Mouse (Mus musculus): ENCODE measurements around the gene Sh3bp1. TPM values are rescaled to one million over a fixed set of nuclear protein-coding genes. Genes with fewer than 3 reads are reported as not detected.

The Sh3bp1 gene
- total RNA-seq, 2 experiments from 2014 or later, result 25.3 to 26.0 TPM

DNA sequence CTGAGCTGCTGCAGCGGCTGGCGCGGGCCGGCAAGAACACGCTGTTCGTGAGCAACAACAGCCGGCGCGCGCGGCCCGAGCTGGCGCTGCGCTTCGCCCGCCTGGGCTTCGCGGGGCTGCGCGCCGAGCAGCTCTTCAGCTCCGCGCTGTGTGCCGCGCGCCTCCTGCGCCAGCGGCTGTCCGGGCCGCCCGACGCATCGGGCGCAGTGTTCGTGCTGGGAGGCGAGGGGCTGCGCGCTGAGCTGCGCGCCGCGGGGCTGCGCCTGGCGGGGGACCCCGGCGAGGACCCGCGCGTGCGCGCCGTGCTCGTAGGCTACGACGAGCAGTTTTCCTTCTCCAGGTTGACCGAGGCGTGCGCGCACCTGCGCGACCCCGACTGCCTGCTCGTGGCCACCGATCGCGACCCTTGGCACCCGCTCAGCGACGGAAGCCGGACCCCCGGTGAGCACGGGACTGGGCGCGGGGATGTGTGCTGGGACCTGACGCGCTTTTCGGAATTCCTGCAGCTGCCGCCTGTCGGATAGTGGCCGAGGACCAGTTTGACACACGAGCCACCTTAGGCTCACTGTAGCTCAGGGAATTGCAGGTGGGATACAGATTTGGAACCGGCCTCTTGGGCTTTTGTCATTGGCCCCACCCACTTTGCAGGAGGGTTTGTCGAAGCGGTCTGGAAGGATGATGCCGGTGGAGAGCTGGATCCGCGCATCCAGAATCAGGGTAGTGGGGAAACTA, 14.7 kb downstream of the Sh3bp1 start:
- no peak for DNase-seq (ENCODE audit: low spot score in 2 of 2)

DNA sequence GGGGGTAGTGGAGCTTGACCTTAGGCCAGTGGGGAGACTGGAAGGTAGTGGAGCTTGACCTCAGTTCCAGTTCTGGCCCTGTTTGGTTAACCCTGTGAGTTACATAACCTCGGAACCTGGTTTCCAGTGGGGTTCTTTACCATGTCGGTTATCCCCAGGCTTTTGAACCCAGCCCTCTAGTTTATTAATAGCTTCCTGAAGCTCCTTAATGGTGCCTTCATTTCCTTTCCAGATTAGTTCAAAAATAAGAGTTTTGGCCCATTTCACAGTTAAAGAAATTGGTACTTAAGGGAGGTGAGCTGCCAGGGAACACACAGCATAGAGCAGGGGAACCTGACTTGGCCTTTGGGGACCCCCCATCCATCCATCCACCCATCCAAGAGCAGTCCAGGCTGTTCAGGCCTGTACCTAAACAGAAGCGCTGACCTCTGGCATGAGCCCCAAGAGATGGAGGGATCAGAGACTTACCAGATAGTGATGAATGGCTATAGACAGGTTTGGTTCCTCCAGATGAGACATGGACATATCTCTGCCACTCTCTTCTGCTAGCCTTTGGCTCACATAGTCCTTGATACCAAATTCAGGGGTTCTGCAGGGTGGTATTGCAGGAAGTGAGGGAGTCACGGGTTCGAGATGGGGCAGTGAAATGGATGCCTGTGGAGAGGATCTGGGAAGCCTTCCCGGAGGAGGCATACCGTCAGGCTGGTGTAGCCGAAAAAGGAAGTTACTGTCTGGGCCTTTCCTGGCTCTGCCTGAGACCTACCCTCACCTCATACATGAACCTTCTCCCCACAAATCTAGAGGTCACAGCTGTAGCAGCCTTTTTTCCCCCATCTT, 15.5 kb downstream of the Sh3bp1 start:
- DNase-seq (ENCODE audit: low spot score in 2 of 2), result no peak

DNA sequence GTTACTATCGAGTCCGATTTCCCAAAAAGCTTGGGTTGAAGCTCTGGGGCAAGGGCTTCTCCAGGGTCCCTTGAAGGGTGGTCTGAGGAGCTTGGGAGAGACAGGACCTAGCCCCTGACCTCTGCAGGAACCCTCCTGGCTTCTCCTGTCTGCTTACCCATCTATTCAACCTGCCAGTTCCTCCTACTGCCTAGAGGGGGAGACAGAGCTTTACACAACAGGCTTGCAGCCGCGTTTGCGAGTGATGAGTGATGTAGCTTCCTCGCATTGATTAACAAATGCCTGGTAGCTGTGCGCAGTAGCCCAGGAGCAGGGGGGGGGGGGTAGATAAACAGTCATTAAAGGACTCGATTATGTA, 16.1 kb downstream of the Sh3bp1 start:
- no peak for DNase-seq (ENCODE audit: low spot score in 2 of 2)

DNA sequence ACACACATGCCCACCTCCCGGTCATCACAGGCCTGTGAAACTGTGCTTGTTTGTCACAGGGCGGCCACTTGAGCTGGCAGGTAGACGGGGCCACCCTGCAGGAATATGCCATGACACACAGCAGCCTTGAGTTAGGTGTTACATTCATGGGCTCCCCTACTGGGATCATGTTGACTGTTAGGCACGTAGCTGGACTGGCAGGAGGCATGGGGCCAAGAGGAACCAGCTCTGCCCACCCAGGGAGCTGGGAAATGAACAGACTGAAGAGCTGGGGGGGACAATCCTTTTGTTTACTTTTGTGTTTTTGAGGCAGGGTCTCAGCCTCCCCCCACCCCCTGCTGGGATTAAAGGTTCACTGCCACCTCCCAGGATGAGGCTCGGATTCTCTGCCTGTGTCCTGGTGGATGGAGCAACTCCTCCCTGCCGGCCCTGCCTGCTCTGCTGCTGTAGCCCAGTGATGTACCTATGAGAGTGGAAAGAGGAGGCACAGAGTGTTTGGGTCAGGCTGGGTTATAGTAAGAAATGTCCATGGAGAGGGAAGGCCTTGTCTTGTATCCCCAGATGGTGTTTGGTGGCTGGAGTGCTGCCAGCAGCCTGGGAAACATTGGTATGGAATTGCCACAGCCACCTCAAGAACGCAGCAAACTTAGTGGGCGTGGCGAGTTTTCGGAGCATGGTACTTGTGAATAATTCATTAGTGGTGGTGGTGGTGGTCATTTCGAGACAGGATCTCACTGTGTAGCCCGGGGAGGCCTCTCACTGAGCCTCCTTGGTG, 16.7 kb downstream of the Sh3bp1 start:
- no peak for DNase-seq (ENCODE audit: low spot score in 2 of 2)

DNA sequence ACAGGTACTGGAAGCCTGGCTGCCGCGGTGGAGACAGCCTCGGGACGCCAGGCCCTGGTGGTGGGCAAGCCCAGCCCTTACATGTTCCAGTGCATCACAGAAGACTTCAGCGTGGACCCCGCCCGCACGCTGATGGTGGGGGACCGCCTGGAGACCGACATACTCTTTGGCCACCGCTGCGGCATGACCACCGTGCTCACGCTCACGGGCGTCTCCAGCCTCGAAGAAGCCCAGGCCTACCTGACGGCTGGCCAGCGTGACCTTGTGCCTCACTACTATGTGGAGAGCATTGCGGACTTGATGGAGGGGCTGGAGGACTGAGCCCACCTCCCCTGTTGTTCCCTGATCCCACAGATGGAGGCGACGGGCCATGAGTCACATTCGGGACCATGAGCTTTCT, 18.6 kb downstream of the Sh3bp1 start:
- no peak for DNase-seq (ENCODE audit: low spot score in 2 of 2)

DNA sequence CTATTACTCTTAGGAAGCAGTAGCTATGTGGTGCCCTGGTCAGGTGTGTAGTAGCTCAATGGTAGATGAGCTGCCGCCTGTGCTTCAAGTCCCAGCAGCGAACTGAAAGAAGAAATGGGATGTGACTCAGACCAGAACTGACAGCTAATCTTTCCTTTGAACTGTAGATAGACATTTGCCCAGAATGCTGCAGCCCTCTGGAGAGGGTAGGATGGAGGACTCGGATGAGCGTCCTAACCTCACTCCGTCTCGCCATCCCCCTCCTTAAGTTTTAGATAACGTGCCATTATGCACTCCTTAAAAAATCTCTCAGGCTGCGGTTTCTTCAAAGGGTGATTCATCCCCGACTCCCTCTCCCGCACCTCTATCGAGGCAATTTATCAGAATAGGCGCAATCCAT, 20.3 kb downstream of the Sh3bp1 start:
- DNase-seq (ENCODE audit: low spot score in 2 of 2), result no peak

DNA sequence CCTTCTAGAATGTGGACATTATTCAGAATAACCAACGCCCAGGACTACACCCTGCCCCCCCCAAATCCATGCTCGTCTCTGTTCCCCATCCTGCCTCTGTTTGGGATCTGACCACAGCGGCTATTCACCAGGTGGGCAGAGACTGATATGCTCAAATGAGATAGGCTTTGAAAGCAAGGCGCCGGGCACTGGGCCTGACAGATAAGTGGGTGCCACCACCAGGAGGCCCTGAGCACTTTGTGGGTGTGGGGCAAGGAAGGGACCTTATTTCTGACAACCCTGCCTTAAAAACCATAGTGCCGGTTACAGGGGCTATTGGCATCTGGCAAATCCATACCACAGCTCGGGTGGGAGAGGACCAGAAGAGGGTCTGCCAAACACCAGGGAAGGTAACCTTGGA, 23.1 kb downstream of the Sh3bp1 start:
- no peak for DNase-seq (ENCODE audit: low spot score in 2 of 2)

DNA sequence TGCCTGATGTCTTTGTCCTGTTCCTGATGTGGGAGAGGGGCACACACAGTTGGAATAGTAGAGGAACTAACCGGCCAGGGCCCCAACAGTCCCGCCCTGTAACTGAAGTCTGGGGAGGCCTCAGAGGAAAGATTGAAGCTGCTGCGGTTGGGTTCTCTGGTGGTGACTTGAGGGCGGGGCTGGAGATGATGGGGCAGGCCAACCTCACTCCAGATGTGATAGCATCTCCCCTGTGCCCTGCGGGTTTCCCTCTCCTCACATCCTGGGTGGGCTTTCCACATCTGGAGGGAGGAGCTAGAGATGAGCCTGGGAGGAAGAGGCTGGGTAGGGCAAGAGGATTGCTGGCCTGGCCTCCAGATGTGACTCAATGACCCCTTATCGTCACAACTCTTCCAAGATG, 24.0 kb downstream of the Sh3bp1 start:
- DNase-seq (ENCODE audit: low spot score in 2 of 2), result no peak

DNA sequence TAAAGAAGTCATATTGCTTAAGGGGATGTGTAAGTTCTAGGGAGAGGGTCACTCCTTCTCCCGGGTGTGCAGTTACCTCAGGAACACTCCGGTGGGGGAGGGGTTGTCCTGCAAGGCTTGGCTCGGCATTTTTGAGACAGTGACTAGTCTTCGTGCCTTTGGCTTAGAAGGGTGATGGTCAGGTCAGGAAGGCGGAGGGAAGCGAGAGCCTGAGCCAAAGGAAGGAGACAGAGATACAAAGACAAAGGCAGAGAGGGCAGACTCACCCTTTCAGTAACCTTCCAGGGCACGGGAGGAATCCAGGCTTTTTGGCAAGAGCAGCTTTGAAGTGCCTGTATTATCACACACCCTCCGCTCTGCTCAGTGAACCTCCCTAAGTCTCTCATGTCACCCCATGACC, 25.6 kb downstream of the Sh3bp1 start:
- DNase-seq (ENCODE audit: low spot score in 2 of 2), result no peak

DNA sequence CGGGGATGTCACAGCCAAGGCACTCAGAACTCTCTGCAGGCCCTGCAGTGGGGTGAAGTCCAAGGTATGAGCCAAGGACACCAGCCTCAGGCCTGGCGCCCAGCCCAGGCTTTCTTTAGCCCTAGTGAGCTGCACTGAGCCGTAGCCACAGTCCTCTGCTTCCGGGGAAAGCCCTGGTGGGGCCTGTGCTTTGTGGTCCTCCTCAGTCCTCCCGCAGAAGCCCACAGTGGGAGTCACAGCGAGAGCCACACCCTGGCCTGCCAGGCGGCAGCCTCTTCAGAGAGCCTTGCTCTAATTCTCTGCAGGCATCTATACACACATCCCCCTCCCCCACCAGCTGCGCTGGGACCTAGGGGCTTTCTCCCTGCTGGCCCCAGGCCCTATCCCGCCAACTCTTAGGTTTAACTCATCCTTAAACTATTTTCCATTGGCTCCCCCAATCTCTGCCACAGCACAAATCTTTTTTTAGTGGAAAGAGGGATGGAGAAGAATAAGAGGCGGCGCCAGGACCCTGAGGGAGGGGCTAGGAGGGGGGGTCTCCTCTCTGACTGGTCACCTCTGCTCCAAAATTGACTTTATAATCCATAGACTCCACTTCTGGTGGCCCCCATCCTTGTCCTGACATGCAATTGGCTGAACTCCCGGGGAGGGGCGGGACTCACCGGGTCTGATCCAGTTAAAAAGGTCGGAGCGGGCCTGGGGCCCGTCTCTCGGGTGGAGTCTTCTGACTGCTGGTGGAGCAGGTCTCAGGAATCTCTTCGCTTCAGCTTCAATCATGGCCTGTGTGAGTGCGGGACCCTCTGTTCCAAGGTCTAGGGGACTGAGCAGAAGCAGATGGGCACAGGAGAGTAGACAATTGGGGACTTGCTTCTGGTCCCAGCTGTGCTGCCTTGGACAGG, 26.7 kb downstream of the Sh3bp1 start, which contains the start of gene Lgals1:
Lgals1 (plus strand) TSS at position 705 of the 899 bp plus-strand sequence.
- peak; percentile 67 to 77 for DNase-seq (ENCODE audit: low spot score in 2 of 2)

DNA sequence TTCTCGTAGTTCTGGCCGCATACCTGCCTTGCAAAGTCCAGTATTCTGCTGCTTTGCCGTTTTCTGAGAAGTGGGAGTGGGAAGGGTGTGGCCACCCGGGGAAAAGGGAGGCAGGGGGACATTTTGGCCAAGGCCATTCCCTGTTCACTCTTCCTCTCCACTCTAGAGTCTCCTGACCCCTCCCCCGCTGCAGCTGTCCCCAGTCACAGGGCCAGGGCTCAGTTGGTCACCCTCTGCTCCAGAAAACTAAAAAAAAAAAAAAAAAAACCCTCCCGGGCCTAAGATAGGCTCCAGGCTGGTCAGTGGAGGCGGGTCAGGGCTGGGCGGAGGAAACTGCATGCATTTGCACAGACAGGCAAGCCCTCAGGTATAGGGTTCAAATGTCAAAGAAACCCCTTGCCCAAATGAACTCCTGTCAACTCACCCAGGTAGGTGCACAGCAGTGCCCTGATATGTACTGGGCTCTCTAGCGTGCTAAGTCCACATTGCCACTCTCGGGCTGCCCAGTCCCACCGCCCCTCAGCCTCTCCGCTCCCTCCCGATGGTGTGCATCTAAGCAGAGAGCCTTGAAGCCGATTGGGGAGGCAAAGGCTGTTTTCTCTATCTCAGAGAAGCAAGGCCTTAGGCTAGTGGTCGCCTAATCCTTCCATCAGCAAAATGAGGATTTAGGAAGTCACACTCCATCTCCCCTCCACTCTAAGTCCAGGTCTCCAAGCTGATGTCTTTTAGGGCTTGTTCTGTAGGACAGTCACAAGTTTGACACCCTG, 27.6 kb downstream of the Sh3bp1 start:
- DNase-seq (ENCODE audit: low spot score in 2 of 2), result no peak

DNA sequence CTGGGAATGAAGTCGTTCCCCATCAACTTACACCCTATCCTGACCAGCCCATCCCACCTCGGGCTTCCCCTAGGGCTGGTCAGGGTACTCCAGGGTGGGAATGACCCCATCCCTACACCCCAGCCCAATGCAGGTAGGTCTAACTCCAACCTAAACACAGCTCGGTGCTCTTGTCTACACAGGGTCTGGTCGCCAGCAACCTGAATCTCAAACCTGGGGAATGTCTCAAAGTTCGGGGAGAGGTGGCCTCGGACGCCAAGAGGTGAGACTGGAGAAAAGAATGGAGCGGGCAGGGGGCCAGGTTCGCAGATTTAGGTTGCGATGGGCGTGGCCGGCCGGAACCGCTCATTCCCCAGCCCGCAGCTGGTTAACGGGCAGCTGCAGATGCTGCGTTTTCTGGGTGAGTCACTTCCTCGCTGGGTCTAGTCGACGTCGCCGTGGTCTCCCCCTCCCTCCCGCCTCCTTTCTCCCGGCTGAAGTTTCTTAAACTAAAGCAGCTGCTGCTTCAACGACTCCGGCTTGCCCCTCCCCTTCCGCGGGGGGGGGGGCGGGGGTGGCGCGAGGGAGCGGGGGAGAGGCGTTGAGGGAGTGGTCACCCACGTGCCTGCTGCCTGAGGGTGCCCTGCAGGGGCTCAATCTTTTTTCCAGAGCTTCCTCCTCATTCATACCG, 28.4 kb downstream of the Sh3bp1 start:
- peak; percentile 24 to 50 for DNase-seq (ENCODE audit: low spot score in 2 of 2)

DNA sequence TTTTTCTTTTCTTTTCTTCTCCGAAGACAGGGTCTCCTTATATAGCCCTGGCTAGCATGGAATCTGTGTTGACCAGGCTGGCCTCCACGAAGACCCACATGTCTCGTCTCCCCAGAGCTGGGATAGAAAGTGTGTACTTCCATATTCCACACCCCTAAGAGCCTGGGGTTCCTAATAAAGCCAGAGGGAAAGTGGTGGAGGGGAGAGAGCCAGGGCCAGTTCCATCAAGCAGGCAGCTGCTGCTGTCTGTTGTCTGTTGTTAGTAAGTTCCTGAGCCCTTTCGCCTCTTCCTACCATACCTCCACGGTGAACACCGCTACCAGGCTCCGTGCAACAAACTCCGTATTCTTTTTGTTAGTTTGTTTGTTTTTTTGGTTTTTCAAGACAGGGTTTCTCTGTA, 29.0 kb downstream of the Sh3bp1 start:
- DNase-seq (ENCODE audit: low spot score in 2 of 2), result no peak

DNA sequence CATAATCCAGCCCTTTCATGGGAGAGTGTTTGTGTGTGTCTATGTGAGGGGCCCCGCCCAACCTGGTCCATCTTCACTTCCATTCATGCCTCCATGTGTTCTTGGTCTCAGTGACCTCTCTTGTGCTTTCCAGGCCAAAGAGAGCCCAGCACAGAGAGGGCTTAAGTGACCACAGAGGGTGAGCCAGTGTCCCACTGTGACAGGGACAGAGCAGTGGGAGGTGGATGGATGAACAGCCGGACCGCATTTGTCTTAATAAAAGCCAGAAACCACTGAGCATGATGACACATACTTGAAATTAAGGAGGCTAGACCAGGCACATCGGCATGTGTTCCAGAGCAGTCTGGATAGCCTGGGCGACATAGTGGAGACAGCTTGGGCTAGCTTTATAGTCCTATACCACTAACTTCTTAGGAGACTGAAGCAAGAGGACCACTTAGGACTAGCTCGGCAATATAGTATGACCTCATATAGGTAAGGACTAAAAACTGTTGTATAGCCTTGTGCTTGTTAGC, 30.7 kb downstream of the Sh3bp1 start:
- DNase-seq (ENCODE audit: low spot score in 2 of 2), result no peak

DNA sequence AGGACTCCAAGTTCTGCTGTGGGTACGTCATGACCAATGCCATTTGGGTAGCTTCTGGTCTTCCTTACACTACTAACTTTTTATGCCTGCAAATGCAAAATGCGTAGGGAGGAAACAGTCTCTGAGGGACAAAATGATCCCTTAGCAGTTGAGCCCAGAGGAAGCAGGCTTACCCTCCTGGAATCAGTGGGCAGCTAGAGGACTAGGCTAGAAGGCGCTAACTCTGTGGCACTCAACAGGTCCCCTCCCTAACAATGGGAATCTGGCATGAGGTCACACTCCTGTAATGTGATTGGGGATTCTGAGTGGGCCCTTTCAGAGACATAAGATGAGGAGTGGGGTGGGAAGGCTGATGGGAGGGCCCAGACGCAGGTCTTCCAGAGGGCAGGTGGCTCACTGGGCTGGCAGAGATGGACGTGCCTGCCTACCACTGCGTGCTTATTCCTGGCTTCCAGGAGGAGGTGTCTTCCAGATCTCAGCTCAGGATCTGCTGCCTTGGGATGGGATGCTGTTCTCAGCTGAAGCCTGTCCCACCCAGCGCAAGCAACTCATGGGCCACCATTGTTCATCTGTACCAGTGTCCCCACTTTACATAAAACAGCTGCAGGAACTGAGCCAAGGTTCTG, 31.3 kb downstream of the Sh3bp1 start:
- no peak for DNase-seq (ENCODE audit: low spot score in 2 of 2)

DNA sequence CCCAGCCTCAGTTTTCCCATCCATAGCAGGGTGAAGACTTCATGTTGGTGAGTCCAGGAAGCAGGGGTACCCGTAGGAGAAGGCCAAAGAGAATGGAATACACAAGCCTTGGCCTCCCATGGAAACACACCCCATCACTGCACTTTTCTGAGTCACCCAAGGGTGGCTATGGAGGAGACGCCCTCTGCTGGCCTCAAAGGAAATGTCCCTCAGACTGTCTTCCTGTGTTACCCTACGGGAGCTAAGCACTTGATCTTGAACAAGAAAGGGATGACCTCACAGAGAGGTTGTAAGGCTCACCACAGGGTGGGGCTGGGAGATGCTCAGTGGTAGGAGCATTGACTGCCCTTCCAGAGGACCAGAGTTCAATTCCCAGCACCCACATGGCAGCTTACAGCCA, 32.0 kb downstream of the Sh3bp1 start:
- no peak for DNase-seq (ENCODE audit: low spot score in 2 of 2)

DNA sequence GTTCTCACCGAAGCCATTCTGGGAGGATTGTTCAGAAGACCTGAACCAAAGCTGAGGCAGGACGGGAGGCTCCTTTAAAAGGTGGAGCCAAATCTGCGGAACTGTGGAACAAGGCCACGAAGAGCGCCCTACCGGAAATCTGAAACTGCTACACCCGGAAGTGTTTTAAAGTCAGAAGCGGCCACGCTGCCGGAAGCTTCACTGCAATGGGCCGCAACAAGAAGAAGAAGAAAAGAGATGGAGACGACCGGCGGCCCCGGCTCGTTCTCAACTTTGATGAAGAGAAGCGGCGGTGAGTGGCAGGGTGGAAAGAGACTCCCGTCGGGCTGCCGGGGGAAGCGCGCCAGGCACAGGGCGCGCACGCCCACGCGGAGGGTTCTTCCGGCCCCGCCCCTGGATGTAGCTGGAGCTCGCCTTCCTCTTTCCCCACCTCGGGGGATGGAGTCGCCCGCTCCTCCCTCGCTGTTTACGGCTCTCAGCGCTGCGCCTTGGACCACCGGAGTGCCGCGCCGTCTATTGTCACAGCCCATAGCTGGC, 35.3 kb downstream of the Sh3bp1 start, which contains the start of gene Nol12:
Nol12 (plus strand) TSS at position 150 of the 537 bp plus-strand sequence.
- DNase-seq (ENCODE audit: low spot score in 2 of 2), result peak in 1 of 2 experiments; percentile 64

DNA sequence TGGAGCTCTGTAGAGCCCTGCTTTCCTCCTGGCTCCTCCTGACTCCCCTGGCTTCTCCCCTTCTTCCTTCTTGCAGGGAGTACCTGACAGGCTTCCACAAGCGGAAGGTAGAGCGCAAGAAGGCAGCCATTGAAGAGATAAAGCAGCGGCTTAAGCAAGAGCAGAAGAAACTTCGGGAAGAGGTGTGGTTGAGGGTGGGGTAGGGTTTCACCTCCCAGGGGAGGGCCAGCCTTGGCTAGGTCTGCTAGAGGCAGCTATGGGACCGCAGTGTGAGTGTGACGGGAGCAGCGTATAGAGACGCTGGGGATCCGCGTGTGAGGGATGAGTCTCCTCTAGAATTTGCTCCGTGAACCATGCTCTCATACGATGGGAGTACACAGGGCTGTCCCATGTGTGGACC, 36.8 kb downstream of the Sh3bp1 start:
- DNase-seq (ENCODE audit: low spot score in 2 of 2), result no peak

Measured in adrenal gland, postnatal 4 days (tissue).